Mouse (Mus musculus) embryonic stem cell, embryonic (primary cell): ENCODE measurements around the gene Tbc1d25.

Experiments
- CTCF ChIA-PET, 4 experiments: fragments of 300-600 bp in 2 of 4; fragments of 350-600 bp in 2 of 4; sonication (Branson Sonifier 250); formaldehyde crosslinking; loops; one replicate each; lab custom pipeline; 2022; ENCODE audit warnings: inconsistent platforms in 2 of 4; lab: Charles Lee
- POLR2A ChIA-PET, 4 experiments: fragments of 300-600 bp in 2 of 4; fragments of 350-600 bp in 2 of 4; sonication (Branson Sonifier 250); formaldehyde crosslinking; loops; one replicate each; lab custom pipeline; 2022; ENCODE audit warnings: antibody characterized with exemption in 4 of 4, inconsistent platforms in 1 of 4; lab: Charles Lee

Gene Tbc1d25

DNA sequence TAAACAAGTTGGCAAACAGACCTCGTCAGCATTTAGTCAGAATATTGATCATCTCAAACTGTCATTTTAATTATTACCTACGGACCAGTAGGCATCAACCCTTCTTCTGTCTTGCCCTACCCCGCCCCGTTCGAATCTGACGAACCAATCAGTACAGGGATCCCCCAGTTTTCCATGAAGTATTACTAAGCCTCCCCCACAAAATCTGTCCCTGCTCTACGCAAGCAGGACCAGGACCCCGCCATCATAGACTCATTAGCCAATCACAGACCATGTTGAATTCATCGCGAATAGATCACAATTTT is 17.4 kb upstream of the Tbc1d25 start, which contains the start of gene Ebp:
Gene Ebp (minus strand): TSS at position 94 of the 305 bp plus-strand sequence.
- ChIA-PET POLR2A (interaction anchor here (0.7 to 4.1 kb wide), 19 partner anchors 10 to 246 kb away, joined by 3 to 27 read pairs (median 5); partner anchors contain the start of genes Rbm3 (in 2 of the 4), Wdr13 (in 2 of the 4), Hdac6 (in 1 of the 4) and Porcn (in 1 of the 4)), CTCF (no interaction called here)

DNA sequence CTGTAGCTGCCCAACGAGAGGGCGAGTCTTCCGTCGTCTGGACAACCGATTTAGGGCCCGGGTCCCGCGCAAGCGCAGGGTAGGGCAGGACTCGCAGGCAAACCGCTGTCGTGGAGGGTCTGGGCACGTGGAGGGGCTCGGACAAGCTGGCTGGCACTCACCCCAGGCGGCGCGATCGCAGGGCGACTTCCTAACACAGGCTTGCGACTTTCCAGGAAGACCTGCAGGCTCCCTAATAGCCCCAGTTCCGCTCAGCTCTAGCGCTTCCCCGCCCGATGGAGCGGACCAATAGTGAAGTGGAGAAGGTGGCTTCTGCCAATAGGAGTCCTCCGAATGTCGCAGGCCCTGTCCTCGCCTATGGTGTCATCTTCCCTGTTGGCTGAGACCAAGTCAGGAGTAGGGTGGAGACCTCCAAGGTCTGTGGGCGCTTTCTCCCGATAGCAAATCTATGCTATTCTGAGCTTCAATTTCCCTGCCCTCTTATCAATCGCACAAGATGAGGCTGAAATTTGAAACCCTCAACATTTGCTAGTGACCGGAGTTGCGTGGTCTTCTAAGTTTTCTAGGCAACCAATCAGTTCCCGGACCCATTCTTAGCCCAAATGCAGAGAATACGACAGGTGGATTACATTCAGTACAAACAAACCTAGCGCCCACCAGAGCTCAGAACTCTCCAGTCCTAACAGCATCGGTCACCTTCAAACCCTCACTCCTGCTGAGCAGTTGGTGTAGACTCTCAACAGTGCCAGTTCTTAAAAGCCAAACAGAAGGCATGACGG is 16.8 kb upstream of the Tbc1d25 start:
- CTCF ChIA-PET = interaction anchor here in 1 of 4 experiments (1.0 kb wide), 1 partner anchor 52 kb away, joined by 3 read pairs; no protein-coding TSS in a partner anchor
- POLR2A ChIA-PET = interaction anchor here (0.6 to 4.1 kb wide), 44 partner anchors 8 to 496 kb away, joined by 3 to 27 read pairs (median 5); partner anchors contain the start of genes Rbm3 (in 3 of the 4), Porcn (in 2 of the 4), Wdr13 (in 2 of the 4) and Gpkow (in 1 of the 4)

DNA sequence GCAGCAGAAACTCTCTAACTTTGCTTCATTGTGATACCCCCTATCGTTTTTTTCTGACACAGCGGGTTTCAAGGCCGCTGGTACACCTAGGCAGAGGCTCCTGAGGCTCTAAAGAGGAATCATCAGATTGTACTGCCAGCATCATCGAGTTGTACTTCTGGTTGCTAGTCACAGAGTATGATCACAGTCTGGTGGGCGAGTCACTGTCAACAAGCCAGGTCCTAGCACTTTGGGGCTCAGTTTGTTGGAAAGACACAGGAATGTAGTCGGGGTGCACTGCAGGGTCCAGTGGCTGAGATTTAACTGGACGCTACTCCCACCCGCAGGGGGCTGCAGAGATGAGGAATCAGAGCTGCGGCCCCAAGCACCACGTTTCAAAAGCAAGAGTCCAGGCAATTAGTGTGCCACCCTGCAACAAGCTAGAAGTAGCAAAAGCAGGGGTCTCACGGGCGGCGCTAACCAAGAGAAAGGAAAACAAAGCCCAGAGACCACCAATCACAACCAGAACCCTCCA is 16.2 kb upstream of the Tbc1d25 start:
- CTCF ChIA-PET = interaction anchor here in 1 of 4 experiments (1.0 kb wide), 1 partner anchor 52 kb away, joined by 3 read pairs; no protein-coding TSS in a partner anchor
- POLR2A ChIA-PET = interaction anchor here (0.6 to 4.1 kb wide), 49 partner anchors 8 to 495 kb away, joined by 3 to 27 read pairs (median 4); partner anchors contain the start of genes Rbm3 (in 3 of the 4), Porcn (in 2 of the 4), Gpkow (in 1 of the 4) and Hdac6 (in 1 of the 4)

DNA sequence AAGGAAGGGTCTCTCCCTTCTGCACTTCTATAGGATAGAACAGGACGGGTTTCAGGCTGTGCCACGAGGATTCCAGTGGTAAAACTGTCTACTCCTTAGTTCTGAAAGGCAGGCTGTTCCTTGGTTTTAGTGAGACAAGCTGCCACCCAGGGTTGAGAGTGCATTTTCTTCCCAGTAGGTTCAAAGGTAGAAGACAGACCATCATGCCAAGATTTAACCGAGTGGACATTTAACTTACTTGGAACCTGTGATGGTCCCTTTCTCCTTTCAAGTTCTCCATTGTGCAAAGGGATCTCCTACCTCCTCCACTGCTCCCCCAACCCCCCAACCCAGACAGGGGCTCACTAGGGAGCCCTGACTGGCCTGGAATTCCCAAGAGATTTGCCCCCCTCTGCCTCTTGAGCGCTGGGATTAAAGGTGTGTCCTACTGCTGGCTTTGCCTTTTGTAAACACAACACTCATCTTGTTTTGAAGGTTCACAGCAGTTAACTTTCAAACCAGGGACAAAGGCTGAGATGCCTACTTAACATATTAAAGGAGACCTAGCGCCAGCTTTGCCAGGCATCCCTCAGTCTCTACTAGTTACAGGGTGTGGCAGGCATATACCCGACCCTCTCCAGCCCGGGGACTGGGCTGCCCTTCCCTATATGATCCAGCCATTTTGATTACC is 7.0 kb upstream of the Tbc1d25 start:
- CTCF ChIA-PET = no interaction called here

DNA sequence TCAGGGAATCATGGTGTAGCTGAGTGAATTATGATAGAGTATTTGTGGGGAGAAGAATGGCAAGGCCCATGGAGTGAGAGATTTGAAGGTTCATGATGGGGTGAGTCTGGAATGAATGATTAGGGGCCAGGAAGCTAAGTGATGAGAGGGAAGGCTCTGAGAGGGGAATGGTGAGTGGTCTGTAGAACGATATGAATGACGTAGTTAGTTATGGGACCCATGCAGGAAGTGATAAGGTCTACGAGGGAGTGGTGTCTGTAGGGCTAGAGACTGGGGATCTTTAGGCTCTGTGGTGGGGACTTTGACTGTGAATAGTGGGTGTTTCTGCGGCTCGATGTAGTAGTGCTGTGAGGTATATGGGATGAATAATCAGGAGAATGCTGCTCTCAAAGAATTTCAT is 3.7 kb upstream of the Tbc1d25 start:
- ChIA-PET CTCF (interaction anchor here in 1 of 4 experiments (0.6 kb wide), 1 partner anchor 789 kb away, joined by 4 read pairs; no protein-coding TSS in a partner anchor), POLR2A (interaction anchor here in 2 of 4 experiments (1.0 to 1.3 kb wide), 3 partner anchors 13 to 34 kb away, joined by 3 read pairs; partner anchors contain the start of gene Rbm3 (in 1 of the 2))

More for the DNA sequence above, 7.0 kb upstream of the Tbc1d25 start:
- POLR2A ChIA-PET = interaction anchor here in 3 of 4 experiments (0.6 to 2.6 kb wide), 11 partner anchors 9 to 56 kb away, joined by 3 to 19 read pairs (median 5); partner anchors contain the start of genes Ebp (in 2 of the 3), Porcn (in 1 of the 3) and Rbm3 (in 1 of the 3)

DNA sequence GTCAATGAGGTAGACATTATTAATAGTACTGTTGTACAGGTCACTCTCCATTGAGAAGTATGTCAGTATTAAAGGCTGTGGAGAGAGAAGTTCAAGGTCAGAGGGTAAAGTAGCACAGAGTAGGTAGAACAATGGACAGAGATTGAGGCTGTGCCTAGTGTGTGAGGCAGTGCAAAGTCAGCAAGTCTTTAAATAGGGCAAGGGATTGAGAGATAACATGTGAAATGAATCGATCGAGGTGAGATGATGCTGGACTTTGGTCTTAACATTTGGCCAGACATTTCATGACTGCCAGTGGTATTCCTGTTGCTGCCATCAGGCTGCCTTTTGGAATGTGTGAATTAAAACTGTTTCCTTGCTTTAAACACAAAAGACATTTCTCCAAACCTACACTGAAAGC is 2.9 kb upstream of the Tbc1d25 start:
- POLR2A ChIA-PET = interaction anchor here in 1 of 4 experiments (1.1 to 1.3 kb wide), 2 partner anchors 13 to 17 kb away, joined by 3 read pairs; no protein-coding TSS in a partner anchor
- CTCF ChIA-PET = interaction anchor here in 1 of 4 experiments (0.6 kb wide), 1 partner anchor 789 kb away, joined by 4 read pairs; no protein-coding TSS in a partner anchor

DNA sequence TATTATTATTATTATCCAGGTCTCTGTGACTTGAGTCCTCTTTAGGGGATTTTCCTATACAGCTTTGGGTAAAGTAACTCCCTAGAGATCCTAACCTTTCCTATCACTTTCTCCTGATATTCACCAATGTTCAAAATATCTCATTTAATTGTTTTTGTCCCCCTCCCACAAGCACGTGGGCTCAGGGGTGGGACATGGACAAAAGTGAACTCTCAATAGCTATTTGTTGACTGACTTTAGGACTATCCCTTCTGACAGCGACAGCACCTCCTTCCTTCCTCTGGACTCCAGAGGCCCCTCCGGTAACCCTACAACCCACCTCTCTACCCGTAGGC is 845 bp downstream of the Tbc1d25 start:
- CTCF ChIA-PET = no interaction called here
- POLR2A ChIA-PET = interaction anchor here in 3 of 4 experiments (0.6 to 1.6 kb wide), 8 partner anchors 10 to 35 kb away, joined by 3 to 7 read pairs (median 4); partner anchors contain the start of genes Porcn (in 1 of the 3) and Rbm3 (in 1 of the 3)

DNA sequence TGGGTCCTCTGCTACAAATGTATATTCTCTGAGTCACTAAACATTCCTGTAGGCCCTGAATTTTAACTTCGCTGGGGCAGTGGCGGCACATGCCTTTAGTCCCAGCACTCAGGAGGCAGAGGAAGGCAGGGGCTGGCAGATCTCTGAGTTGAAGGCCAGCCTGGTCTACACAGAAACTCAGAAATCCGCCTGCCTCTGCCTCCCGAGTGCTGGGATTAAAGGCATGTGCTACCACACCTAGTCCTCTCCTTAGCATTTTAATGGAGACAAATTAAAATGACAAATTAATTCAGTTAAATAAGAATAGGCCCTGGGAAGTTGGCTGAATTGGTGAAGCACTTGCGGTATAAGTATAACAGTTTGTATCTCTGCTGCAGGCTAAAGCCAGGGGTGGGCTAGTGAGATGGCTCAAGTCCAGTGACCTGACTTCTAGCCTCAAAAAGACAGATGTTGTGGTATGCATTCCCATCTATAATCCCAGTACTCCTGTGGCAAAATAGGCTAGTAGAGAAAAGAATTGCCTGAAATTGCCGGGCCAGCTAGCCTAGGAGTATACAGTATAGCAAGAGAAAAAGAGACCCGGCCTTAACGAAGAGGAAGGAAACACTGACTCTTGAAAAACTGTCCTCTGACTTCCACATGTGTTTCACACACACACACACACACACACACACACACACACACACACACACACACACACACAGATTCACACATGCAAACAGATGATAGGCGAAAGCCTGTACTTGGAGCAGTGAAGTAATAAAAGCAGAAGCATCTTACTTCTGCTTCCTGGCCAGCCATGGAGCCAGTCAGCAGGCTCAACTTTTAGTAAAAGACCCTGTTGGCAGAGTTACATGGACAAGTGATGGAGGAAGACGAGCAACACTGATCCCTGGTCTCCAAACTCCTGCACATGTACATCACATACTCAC is 8.0 kb downstream of the Tbc1d25 start:
- ChIA-PET POLR2A (interaction anchor here (0.6 to 2.3 kb wide), 17 partner anchors 9 to 59 kb away, joined by 3 to 10 read pairs (median 4); partner anchors contain the start of genes Porcn (in 1 of the 4), Rbm3 (in 1 of the 4) and Wdr13 (in 1 of the 4)), CTCF (interaction anchor here in 1 of 4 experiments (0.6 kb wide), 1 partner anchor 67 kb away, joined by 11 read pairs; no protein-coding TSS in a partner anchor)

DNA sequence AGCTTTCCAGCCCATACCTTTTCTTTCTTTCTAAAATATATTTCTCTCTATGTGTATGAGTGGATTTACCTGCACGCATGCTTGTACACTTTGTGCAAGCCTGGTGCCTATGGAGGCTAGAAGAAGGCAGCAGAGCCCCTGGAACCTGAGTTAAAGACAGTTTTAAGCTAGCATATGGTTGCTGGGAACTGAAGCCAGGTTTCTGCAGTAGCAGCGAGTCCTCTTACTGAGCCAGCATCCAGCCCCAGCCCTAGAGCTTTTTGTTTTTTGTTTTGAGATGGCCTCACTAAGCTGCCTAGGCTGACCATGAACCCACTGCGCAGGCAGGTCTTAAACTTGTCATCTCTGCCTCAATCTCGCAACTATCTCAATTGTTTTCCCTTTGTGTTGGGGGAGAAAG is 11.5 kb downstream of the Tbc1d25 start:
- ChIA-PET CTCF (interaction anchor here in 3 of 4 experiments (0.6 to 1.2 kb wide), 7 partner anchors 8 to 848 kb away, joined by 3 to 11 read pairs (median 5); no protein-coding TSS in a partner anchor), POLR2A (interaction anchor here (0.6 to 2.2 kb wide), 25 partner anchors 8 to 401 kb away, joined by 3 to 12 read pairs (median 3); partner anchors contain the start of genes Rbm3 (in 2 of the 4), Ftsj1 (in 1 of the 4) and Wdr13 (in 1 of the 4))

DNA sequence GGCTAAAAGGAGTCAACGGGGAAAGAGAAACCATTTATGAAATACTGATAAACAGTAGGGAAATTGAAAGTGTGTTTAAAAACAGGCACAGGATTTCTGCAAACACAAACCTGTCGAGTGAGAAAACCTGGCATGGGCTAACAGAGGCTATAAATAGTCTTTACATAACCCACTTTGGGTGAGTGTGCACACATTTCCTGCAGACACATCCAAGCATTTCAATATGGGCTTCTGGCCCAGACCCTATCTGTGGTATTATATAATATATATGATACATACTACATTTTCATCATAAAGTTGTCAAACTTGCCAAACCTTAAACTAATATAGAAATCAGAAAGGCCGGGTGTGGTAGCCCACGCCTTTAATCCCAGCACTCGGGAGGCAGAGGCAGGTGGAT is 12.9 kb downstream of the Tbc1d25 start:
- POLR2A ChIA-PET = interaction anchor here in 2 of 4 experiments (1.2 to 2.4 kb wide), 4 partner anchors 9 to 18 kb away, joined by 5 to 17 read pairs (median 8); partner anchors contain the start of gene Rbm3 (in 2 of the 2)
- CTCF ChIA-PET = interaction anchor here in 1 of 4 experiments (0.7 kb wide), 1 partner anchor 449 kb away, joined by 3 read pairs; the partner anchor contains the start of gene Wdr45

DNA sequence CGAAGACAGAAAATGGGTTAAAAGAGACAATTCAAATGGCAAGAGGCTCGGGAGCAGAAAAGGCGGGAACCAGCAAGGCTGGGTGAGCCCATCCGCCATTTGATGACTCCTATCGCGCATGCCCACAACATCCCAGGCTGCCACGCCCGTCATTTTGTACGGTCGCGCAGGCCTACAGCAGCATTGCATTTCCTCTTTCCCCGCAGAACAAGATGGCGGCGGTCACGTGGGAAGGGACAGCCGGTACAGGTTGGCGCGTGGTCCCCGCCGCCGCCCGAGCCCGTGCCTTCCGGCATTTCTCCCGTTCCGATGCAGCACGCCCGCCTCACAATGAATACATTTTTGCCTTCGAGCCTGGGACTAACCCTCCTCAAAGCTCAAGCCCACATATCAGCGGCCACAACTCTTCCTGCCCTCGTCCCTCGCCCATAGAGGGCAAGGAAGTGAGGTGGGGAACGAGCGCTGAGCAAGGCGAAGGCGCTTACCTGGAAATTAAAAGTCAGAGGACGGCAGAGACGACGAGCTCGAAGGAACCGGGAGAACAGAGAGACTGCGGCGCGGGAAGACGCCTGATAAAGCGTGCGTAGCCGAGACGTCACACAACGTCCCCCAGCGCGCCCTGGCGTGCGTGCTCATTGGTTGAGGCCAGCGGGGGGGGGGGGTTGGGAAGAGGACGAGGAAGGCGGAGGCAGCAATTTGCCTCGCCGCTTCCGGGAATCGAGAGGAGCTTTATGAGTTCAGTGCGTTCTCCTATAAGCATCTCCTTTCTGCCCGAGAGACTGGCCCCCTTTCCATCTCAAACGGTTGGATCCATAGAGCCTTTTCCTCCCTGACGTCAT is 30.6 kb downstream of the Tbc1d25 start, which contains the start of gene Rbm3:
Gene Rbm3 (minus strand): TSS at position 728 of the 839 bp plus-strand sequence.
- CTCF ChIA-PET = interaction anchor here in 1 of 4 experiments (0.6 kb wide), 1 partner anchor 528 kb away, joined by 3 read pairs; no protein-coding TSS in a partner anchor
- POLR2A ChIA-PET = interaction anchor here (0.6 to 5.4 kb wide), 78 partner anchors 7 to 571 kb away, joined by 3 to 92 read pairs (median 4); partner anchors contain the start of genes Wdr13 (in 3 of the 4), Ebp (in 2 of the 4), Ftsj1 (in 2 of the 4) and Hdac6 (in 2 of the 4)

DNA sequence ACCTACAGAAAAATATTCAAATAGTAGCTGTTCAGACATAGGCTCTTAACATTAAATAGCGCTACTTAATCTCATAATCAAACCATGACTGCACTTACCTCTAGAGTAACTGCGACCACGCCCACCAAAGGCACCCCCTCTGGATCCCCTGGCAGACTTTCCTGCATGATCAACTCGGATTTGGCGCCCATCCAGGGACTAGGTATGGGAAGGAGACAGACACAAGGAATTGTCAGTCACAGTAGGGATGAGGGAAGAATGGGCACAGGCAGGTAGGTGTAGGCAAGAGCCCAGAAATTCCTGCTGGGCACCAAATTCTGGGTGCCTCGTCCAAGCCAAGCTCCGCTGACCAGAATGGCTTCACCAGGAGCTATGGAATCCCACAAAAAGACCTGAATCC is 32.2 kb downstream of the Tbc1d25 start:
- ChIA-PET POLR2A (interaction anchor here in 2 of 4 experiments (0.6 to 5.4 kb wide), 18 partner anchors 8 to 421 kb away, joined by 3 to 92 read pairs (median 4); partner anchors contain the start of genes Wdr13 (in 2 of the 2), Ebp (in 1 of the 2), Gm45208 (in 1 of the 2) and Porcn (in 1 of the 2)), CTCF (interaction anchor here in 1 of 4 experiments (1.0 kb wide), 1 partner anchor 410 kb away, joined by 3 read pairs; no protein-coding TSS in a partner anchor)

DNA sequence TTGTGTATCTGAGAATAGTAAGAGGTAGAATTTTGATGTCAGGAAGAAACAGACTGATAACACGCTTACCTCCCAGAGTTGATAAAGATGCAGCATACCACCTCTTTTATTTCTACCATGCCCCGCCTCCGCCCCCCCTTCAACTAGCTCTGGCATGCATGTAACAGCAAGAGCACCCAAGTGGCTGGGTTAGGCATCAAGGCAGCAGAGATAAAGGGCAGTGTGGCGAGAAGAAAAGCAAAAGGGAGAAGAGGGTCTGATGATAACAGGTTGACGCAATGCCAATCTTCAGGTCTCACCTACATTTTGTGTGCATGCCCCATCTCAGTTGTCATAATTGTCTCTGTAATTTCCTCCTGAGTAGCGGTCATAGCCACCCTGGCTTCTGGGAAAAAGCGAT is 33.0 kb downstream of the Tbc1d25 start:
- POLR2A ChIA-PET = interaction anchor here in 3 of 4 experiments (0.6 to 5.8 kb wide), 9 partner anchors 10 to 675 kb away, joined by 3 to 85 read pairs (median 4); partner anchors contain the start of genes Wdr13 (in 3 of the 3) and Porcn (in 1 of the 3)
- CTCF ChIA-PET = no interaction called here

DNA sequence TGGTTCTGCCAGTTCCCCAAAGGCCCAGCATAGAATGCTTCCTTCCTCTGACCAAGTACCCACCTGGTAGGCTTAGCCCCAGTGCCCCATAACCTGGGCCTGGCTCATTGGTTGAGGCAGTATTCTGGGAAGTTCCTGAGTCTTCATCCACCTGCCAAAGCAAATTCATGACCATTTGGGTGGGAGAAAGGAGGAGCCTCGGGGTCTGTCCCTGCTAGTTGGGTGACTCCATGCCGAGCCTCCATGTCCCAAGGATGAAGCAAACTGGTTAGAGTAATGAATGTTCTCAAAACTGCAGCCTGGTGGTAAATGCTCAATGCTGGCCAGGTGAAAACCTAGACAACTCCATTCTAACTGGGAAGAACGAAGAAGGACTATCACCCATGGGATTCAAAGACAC is 34.9 kb downstream of the Tbc1d25 start:
- CTCF ChIA-PET = no interaction called here
- POLR2A ChIA-PET = interaction anchor here in 3 of 4 experiments (1.0 to 5.8 kb wide), 17 partner anchors 9 to 139 kb away, joined by 3 to 48 read pairs (median 5); partner anchors contain the start of genes Wdr13 (in 2 of the 3), Ftsj1 (in 1 of the 3), Porcn (in 1 of the 3) and Was (in 1 of the 3)

DNA sequence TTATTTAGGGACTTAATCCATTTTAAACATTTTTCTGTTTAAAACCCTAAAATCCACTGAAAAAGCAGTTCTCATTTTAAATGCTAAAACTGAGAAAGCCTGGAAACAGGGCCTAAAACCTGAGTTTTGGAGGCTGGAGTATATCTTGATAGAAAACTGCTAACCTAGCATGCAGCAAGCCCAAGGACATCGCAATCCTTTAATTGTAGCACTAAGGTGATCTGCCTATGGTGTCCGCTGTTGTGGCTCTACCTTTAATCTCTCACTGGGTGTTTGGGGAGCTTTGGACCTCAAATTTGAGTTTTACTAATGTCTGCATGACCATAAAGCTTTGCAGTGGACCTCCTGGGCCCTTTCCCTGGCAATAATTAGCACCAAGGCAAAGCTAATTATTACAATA is 35.5 kb downstream of the Tbc1d25 start:
- ChIA-PET CTCF (no interaction called here), POLR2A (interaction anchor here in 3 of 4 experiments (0.9 to 5.8 kb wide), 26 partner anchors 8 to 375 kb away, joined by 3 to 48 read pairs (median 4); partner anchors contain the start of genes Wdr13 (in 2 of the 3), Ftsj1 (in 1 of the 3), Porcn (in 1 of the 3) and Was (in 1 of the 3))
